Comparison of ENCODE assay signal across 13 mouse cellular contexts in the genomic region with DNA sequence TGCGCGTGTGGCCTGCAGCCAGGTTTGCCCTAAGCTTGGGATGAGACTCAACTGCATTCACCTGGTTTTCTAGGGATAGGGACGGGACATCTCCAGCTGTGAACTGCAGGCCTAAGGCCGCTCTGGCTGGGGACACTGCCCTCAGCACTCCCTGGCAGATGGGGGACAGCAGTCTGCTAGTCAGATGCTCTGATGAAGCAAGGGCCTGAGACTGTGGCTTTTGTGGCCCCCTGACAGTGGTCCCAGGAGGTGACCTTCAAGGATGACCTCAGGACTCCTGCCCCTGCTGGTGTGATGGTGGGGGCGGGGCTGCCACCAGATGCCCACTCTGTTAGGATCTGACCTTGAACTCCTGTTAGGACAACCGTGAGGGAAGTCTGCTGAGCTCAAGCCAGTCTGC.
DNase-seq lines count a peak whose midpoint lies in the region; ATAC-seq lines count a peak whose summit lies in the region.
"Had no signal": no experiment of that assay in that cellular context is flagged by ENCODE, and none has a peak within 500 bp of the region (broad histone marks: within the 10 kb centered on the region; RNA-seq: fewer than 3 reads in every experiment).

No protein-coding gene starts in this region.

- no peak overlapping the region for H3K9ac ChIP-seq in kidney, embryonic 14.5 days (ENCODE audit: low read depth, low read length)
- no peak overlapping the region for H3K9ac ChIP-seq in midbrain, embryonic 16.5 days (ENCODE audit: low read depth, low read length)
- no peak overlapping the region for H3K9ac ChIP-seq in midbrain, embryonic 14.5 days (replicated peaks; ENCODE audit: low read length)
- H3K9ac ChIP-seq: embryonic facial prominence, embryonic 12.5 days; forebrain, embryonic 13.5 days; heart, embryonic 12.5 days had no signal

- H3K4me1 ChIP-seq in kidney, embryonic 14.5 days (ENCODE audit: control insufficient read depth, insufficient read depth, low read length), result no peaks in the 10 kb centered on the region
- H3K4me1 ChIP-seq in midbrain, embryonic 16.5 days (ENCODE audit: control insufficient read depth, insufficient read depth, low read length), result no peaks in the 10 kb centered on the region
- no peaks in the 10 kb centered on the region for H3K4me1 ChIP-seq in midbrain, embryonic 14.5 days (ENCODE audit: control insufficient read depth, insufficient read depth, low read length)
- H3K4me1 ChIP-seq: embryonic facial prominence, embryonic 12.5 days; forebrain, embryonic 13.5 days had no signal

- no peak overlapping the region for H3K4me3 ChIP-seq in kidney, embryonic 14.5 days (ENCODE audit: low read length)
- no peak overlapping the region for H3K4me3 ChIP-seq in midbrain, embryonic 16.5 days (ENCODE audit: low read depth, low read length)
- H3K4me3 ChIP-seq in midbrain, embryonic 14.5 days (replicated peaks; ENCODE audit: low read depth, low read length), result no peak overlapping the region
- H3K4me3 ChIP-seq: embryonic facial prominence, embryonic 12.5 days; forebrain, embryonic 13.5 days; heart, adult 2 months; heart, embryonic 12.5 days; hindbrain, embryonic 10.5 days had no signal

- H3K27me3 ChIP-seq in kidney, embryonic 14.5 days (ENCODE audit: control insufficient read depth, insufficient read depth, low read length), result no peaks in the 10 kb centered on the region
- H3K27me3 ChIP-seq in midbrain, embryonic 16.5 days (ENCODE audit: control insufficient read depth, insufficient read depth, low read depth, low read length), result no peaks in the 10 kb centered on the region
- H3K27me3 ChIP-seq in midbrain, embryonic 14.5 days (ENCODE audit: control insufficient read depth, insufficient read depth, low read length), result no peaks in the 10 kb centered on the region
- H3K27me3 ChIP-seq: embryonic facial prominence, embryonic 12.5 days; forebrain, embryonic 13.5 days; heart, embryonic 12.5 days had no signal

- no peak overlapping the region for H3K4me2 ChIP-seq in kidney, embryonic 14.5 days (replicated peaks; ENCODE audit: low read depth, low read length)
- no peak overlapping the region for H3K4me2 ChIP-seq in midbrain, embryonic 16.5 days (ENCODE audit: low read length)
- H3K4me2 ChIP-seq in midbrain, embryonic 14.5 days (ENCODE audit: low read length), result no peak overlapping the region
- H3K4me2 ChIP-seq: embryonic facial prominence, embryonic 12.5 days; forebrain, embryonic 13.5 days; heart, embryonic 12.5 days had no signal

- peak; percentile 85 for DNase-seq in heart, adult 11 months
- no peak for DNase-seq in heart, adult 8-10 months (ENCODE audit: low spot score)
- no peak for DNase-seq in kidney, postnatal 10 days
- DNase-seq in midbrain, embryonic 14.5 days, result no peak
- DNase-seq in naive thymus-derived CD4-positive, alpha-beta T cell, adult 2 months (ENCODE audit: low read depth), result peak; percentile 12
- no peak for DNase-seq in frontal cortex, postnatal 14 days (ENCODE audit: low spot score in 2 of 2)

- no peak overlapping the region for H3K27ac ChIP-seq in kidney, embryonic 14.5 days (ENCODE audit: low read depth, low read length)
- H3K27ac ChIP-seq in midbrain, embryonic 16.5 days (ENCODE audit: low read length), result no peak overlapping the region
- H3K27ac ChIP-seq in midbrain, embryonic 14.5 days (replicated peaks; ENCODE audit: low read depth, low read length), result no peak overlapping the region
- H3K27ac ChIP-seq: embryonic facial prominence, embryonic 12.5 days; forebrain, embryonic 13.5 days; heart, adult 2 months; hindbrain, embryonic 10.5 days had no signal

- H3K9me3 ChIP-seq in kidney, embryonic 14.5 days (ENCODE audit: control insufficient read depth, low read length), result no peaks in the 10 kb centered on the region
- H3K9me3 ChIP-seq in midbrain, embryonic 16.5 days (replicated peaks; ENCODE audit: control insufficient read depth, low read length, poor library complexity, severe bottlenecking), result no peaks in the 10 kb centered on the region
- H3K9me3 ChIP-seq in midbrain, embryonic 14.5 days (ENCODE audit: control insufficient read depth, low read length), result no peaks in the 10 kb centered on the region
- H3K9me3 ChIP-seq: embryonic facial prominence, embryonic 12.5 days; forebrain, embryonic 13.5 days; heart, embryonic 12.5 days; hindbrain, embryonic 10.5 days had no signal

- WGBS in kidney, embryonic 14.5 days, result 82% methylated on average over 6 of the region's 6 CpGs
- WGBS in midbrain, embryonic 16.5 days, result 88% methylated on average over 6 of the region's 6 CpGs
- WGBS in midbrain, embryonic 14.5 days, result 85% methylated on average over 6 of the region's 6 CpGs

- peaks cover 29% of the 10 kb centered on the region for H3K36me3 ChIP-seq in kidney, embryonic 14.5 days (ENCODE audit: control insufficient read depth, insufficient read depth, low read length)
- peaks cover 31% of the 10 kb centered on the region for H3K36me3 ChIP-seq in midbrain, embryonic 16.5 days (ENCODE audit: control insufficient read depth, insufficient read depth, low read length)
- peaks cover 39% of the 10 kb centered on the region for H3K36me3 ChIP-seq in midbrain, embryonic 14.5 days (ENCODE audit: control insufficient read depth, insufficient read depth, low read length)

- ATAC-seq in kidney, embryonic 14.5 days (ENCODE audit: low FRiP score, low TSS enrichment), result 0 out of 2 replicates have a peak, but pooled peaks have one; percentile 8
- 0 out of 2 replicates have a peak, but pooled peaks have one; percentile 22 for ATAC-seq in midbrain, embryonic 16.5 days
- ATAC-seq in midbrain, embryonic 14.5 days (ENCODE audit: low FRiP score, low TSS enrichment), result no peak; the same call in 1 of the 2 replicates

Comparison
In these comparisons a context has a peak if more than half of its experiments do, and no peak if none do; other contexts are left out.
1. DNase-seq: peak in heart, adult 11 months (single experiment) and naive thymus-derived CD4-positive, alpha-beta T cell, adult 2 months (single experiment); none in heart, adult 8-10 months (single experiment), kidney, postnatal 10 days (single experiment), midbrain, embryonic 14.5 days (single experiment) and frontal cortex, postnatal 14 days (0 of 2).